Mouse (Mus musculus): ENCODE results near the gene Syne3. TPM values are rescaled to one million over a fixed set of nuclear protein-coding genes. Genes with fewer than 3 reads are reported as not detected.

Gene Syne3
- polyA plus RNA-seq (2017; shearing (Covaris generic)), result 9.6 TPM

DNA sequence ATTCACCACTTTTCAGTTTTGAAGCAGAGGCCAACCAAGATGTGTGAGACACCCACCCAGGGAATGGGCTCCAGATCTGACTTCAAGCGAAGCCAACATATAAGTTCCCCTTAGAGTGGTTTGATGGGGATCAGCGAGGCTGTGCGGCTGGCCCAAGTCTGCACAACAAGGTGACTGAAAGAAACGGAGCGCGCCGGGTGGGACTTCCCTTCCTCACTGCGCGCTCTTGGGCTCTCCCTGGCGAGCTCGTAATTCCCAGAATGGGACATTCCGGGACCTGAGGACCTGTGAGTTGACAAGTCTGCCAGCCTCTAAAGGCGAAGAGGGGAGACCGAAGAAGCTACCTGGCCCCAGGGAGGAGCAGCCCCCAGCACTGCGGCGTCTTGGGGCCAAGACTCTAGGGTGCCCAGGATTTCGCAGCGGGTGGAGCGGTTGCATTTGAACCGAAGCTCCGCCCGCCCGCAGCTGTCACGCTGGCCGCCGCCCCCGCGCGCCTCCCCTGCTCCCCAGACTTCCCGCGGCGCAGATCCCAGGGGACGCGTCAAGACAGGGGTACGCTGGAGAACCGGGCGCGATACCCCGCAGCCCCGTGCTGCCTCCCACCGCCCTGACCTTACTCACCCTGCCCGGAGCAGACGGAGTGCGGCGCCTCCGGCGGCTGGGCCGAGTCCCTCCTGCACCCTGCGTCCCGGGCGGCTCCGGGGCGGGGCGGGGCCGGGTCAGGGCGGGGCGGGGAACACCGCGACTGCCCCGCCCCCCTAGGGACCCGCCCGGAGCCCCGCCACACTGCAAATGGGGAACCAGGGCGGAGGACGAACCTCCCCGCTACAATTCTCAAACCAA is at the start of gene Syne3:
Gene Syne3, minus strand, starts transcription at position 440 of the 843 bp plus-strand sequence.

GRCm38 (mm10) chr12:105032147-105032831 is 22.7 kb upstream of the Syne3 start, which contains the start of gene Glrx5:
Glrx5 (plus strand) TSS chr12:105032688.

Other genes with a start within 250 kb of the Syne3 start
- not detected for gene Clmn, start 144.7 kb downstream of the Syne3 start, polyA plus RNA-seq (2017; shearing (Covaris generic))
- gene Glrx5, start 22.9 kb upstream of the Syne3 start, polyA plus RNA-seq (2017; shearing (Covaris generic)), result 56.3 TPM
- not detected for gene Tcl1b2, start 136.2 kb upstream of the Syne3 start, polyA plus RNA-seq (2017; shearing (Covaris generic))
- not detected for gene Tcl1b1, start 149.9 kb upstream of the Syne3 start, polyA plus RNA-seq (2017; shearing (Covaris generic))
- gene Tcl1b5, start 166.5 kb upstream of the Syne3 start, polyA plus RNA-seq (2017; shearing (Covaris generic)), result not detected
- not detected for gene Tcl1b3, start 181.2 kb upstream of the Syne3 start, polyA plus RNA-seq (2017; shearing (Covaris generic))
- not detected for gene Tcl1b4, start 192.1 kb upstream of the Syne3 start, polyA plus RNA-seq (2017; shearing (Covaris generic))
- gene Tcl1, start 213.0 kb upstream of the Syne3 start, polyA plus RNA-seq (2017; shearing (Covaris generic)), result 0.59 TPM

All from effector memory CD4-positive, alpha-beta T cell, adult 7 months (primary cell).